Mouse (Mus musculus) 3T3-L1 (cell line): ENCODE measurements around the gene Slc6a16.
"Not testable (repeated sequence)": the region's sequence is repeated elsewhere in the genome, so short reads cannot be mapped to it uniquely, and the experiment has no call there.

Experiments used
- DNase-seq: peaks from one replicate; pipeline ENCODE4 v3.0.0-alpha.2; 2015; ENCODE audit warnings: low read depth, low spot score

Slc6a16 gene

GRCm38 (mm10) chr7:45253806-45254205, 12.9 kb downstream of the Slc6a16 start:
- DNase-seq, result no peak

DNA sequence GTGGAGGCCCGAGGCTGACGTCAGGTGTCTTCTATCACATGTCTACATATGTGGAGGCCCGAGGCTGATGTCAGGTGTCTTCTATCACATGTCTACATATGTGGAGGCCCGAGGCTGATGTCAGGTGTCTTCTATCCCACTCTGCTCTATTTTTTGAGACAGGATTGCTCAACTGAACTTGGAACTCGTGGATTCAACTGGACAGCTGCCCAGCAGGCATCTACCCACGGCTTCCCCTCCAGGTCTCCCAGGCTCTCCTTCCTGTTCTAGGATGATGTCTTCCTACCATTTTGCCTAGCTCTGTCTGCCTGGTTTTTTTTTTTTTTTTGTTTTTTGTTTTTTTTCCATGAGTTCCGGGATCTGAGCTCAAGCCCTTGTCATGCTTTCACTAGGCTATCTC, 14.9 kb downstream of the Slc6a16 start:
- DNase-seq, result not testable (repeated sequence)

GRCm38 (mm10) chr7:45257063-45257840, 16.4 kb downstream of the Slc6a16 start:
- DNase-seq, result no peak

DNA sequence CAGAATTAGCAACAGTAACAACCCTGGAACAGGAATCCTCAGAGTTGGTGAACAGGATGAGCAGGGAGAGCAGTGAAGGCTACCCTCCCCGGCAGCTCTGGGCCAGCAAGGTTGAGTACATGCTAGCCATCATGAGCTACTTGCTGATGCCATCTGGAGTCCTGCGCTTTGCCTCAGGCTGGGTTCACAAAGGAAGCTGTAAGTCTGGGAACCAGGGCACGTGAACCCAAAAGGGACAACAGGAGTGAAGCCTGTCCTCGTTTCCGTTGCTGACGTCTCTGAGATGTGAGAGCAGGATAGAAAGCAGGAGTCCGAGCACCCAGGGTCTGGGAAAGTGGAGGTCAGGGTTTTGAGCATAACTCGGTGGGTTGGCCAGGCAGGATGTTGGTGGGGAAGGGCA, 18.4 kb downstream of the Slc6a16 start:
- DNase-seq, result no peak

DNA sequence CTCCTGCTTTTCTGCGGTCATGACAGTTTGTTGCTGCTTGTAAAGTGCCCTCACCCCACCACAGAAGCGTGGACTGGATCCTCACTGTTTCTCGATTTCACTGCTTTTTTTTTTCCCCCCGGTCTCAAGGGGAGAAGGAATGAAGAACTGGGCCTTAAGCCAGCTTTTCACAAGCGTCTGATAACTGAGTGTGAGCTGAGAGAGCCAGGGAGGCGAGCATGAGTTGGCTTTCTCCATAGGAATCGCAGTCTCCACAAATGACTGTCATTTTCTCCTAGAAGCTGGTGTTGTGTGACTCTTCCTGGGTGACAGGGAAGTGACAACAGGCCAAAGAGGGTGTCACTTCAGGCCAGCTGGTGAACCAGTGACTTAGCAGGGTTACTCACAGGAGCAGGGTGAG, 21.4 kb downstream of the Slc6a16 start:
- no peak for DNase-seq

DNA sequence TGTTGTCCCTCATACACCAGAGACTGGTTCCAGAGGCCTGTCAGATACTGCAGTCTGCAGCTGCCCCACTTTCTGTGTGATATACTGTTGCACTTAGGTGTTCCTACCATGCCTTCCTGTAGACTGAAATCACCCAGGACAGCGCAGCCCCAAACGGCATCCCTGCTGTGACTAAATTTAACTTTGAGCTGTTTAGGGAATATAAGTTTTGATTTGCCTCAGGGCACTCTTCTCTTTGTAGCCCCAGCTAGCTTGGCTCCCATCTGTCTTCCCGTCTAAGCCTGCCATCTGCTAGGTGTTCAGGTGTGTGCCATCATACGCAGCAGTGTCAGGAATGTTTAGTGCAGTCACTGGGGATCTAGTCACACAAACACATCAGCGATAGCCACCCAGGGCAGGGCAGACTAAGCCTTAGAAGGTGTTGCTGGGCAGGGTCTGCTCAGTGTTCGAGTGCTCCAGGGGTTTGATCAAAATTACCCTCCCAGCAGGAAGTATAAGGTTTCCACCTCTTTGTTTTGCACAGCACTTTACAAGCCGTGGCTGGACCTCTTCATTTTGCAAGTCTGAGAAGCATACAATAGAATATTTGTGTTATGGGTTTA, 22.2 kb downstream of the Slc6a16 start:
- no peak for DNase-seq

DNA sequence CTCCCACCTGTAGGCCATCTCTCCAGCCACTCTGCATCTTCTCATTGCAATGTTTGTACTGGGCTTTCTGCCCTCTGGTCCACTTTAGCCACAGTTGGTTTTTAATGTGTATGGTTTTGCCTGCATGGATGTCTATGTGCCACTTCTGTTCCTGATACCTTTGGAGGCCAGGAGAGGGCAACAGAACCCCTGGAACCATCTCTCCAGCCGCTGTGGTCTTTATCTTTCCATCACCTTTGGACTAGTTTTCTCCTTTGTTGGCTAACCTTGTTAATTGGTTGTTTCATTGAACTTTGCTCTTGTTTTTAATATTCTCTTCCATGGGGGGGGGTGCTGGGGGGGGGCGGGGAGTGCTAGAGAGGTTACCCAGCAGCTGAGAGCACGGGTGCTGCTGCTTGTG, 23.5 kb downstream of the Slc6a16 start:
- no peak for DNase-seq

DNA sequence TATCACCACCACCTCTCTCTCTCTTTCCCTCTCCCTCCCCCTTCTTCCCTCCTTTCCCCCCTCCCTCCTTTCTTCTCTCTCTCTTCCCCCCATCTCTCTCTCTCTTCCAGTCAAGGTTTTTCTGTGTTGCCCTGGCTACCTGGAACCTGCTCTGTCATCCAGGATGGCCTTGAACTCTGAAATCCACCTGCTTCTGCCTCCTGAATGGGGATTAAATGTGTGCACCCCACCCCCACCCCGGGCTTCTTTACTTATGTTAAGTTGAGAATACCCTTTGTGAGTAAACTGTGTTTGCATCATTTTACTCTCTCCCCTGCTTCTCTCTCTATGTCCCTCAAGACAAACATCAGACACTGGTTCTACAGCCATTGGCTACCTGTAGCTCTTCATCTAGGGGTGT, 24.6 kb downstream of the Slc6a16 start:
- no peak for DNase-seq

GRCm38 (mm10) chr7:45272786-45273412, 32.0 kb downstream of the Slc6a16 start:
- DNase-seq, result no peak

- no peak for DNase-seq
Observed at GRCm38 (mm10) chr7:45273672-45274071, 32.8 kb downstream of the Slc6a16 start.

- peak; percentile 21 for DNase-seq
Observed at GRCm38 (mm10) chr7:45277136-45277760, 36.4 kb downstream of the Slc6a16 start, which contains the start of gene Slc6a21. TSS of gene Slc6a21 (plus strand) at chr7:45277513.

- DNase-seq, result no peak
Observed at GRCm38 (mm10) chr7:45286486-45286885, 45.6 kb downstream of the Slc6a16 start.

DNA sequence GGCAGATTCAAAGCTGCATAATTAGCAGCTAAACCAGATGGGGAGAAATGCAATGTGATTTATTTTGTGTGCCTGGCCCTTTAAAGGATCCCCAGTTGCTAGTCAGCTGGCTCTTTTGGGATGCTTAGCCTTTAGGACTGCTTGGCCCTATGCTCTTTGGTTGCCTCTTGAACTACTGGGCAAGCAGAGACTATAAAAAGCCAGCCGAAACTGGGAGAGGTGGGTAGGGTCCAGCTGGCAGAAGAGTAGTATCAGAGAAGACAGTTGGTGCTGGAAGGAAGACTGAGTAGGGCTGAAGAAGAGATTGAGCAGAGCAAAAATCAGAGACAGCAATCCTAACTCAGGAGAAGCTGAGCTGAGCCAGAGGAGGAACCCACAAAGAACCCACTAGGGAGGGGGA, 55.7 kb downstream of the Slc6a16 start:
- no peak for DNase-seq

DNA sequence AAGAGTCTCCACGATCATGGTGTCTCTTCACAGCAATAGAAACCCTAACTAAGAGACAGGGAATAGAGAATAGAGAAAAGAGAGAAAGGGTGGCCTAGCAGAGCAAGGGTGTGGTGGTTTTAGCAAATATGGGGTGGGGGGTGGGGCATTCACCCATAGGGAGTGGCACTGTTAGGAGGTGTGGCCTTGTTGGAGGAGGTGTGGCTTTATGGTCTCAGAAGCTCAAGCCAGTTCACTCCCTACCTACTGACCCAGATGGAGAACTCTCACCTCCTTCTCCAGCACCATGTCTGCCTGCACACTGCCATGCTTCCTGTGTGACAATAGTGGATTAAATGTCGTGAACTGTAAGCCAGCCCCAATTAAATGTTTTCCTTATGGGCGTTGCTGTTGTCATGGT, 56.7 kb downstream of the Slc6a16 start:
- no peak for DNase-seq

GRCm38 (mm10) chr7:45299752-45300151, 58.9 kb downstream of the Slc6a16 start:
- DNase-seq, result peak; percentile 80

DNA sequence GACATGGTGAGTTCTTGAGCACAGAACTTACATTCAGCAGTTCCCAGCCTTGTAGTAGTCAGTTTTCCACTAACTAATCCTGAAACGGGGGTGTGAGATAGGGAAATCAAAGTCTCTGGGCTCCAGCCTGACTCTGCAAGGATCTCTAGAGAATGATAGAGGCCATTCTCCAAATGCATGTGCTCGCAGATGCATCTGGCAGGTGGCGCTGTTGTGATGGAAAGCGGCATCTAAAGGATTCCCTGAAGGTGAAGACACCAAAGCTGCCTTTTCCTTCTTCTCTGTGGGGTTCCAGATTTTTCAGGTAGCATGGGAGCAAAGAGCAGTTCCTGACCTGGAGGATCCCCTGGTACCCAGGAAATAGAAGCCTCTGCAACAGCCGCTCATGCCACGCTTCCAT, 59.4 kb downstream of the Slc6a16 start:
- DNase-seq, result peak; percentile 69

- no peak for DNase-seq
Observed at GRCm38 (mm10) chr7:45302626-45303025, 61.7 kb downstream of the Slc6a16 start.

DNA sequence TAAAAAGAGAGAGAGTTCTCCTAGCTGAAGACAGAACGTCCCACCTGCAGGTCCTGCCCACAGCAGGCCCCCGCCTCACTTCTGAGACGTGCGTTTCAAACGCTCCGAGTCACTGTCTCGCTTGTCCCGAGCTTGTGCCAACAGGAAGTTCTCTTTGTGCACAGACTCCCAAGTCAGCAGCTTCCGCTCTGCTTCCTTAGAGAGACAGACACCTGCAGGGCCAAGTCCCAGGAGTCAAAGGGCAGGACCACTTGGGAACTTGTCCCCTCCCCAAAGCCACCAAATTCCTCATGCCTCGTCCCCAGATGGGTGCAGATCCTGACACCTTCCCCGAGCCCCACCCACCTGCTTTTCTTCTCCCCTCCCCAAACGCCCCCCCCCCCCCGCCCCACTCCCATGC, 64.0 kb downstream of the Slc6a16 start:
- DNase-seq, result no peak

- peak; percentile 35 for DNase-seq
Observed at GRCm38 (mm10) chr7:45305275-45305674, 64.4 kb downstream of the Slc6a16 start.

GRCm38 (mm10) chr7:45308551-45309240, 67.8 kb downstream of the Slc6a16 start:
- DNase-seq, result no peak

DNA sequence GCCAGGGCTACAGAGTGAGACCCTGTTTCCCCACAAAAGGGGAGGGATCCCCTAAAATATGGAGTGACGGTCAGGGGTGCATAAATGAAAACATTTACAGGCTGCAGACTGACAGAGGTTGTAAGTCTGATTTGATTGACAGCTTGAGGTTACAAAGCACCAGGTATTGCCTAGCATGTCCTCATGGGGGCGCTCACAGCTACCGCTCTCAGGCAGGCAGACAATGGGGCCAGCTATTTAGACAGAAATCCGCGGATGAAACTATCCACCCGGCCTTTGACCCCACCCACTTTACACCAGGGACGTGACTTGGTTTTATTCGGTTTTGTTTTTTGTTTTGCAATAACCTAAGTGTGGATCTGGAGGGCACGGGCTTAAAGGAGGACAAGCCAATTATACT, 68.6 kb downstream of the Slc6a16 start:
- DNase-seq, result peak; percentile 35

DNA sequence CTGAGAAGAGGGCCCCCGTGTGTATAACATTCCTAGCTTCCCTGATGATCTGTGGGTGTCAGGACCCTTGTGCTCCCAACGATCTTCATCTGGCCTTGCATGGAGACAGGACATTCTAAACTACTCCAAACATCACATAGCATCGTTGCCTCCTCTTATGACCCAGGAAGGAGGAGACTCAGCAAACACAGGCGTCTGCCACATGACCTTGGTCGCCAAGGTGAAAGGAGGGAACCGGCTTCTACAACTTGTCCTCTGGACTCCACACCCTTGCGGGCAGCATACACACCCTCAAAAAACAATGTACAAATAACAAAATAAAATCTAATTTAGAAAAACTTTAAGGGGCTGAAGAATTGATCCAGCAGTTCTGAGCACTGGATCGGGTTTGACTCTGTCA, 71.1 kb downstream of the Slc6a16 start:
- no peak for DNase-seq
